Mouse (Mus musculus): ENCODE measurements around the gene Irgm1.

DNA sequence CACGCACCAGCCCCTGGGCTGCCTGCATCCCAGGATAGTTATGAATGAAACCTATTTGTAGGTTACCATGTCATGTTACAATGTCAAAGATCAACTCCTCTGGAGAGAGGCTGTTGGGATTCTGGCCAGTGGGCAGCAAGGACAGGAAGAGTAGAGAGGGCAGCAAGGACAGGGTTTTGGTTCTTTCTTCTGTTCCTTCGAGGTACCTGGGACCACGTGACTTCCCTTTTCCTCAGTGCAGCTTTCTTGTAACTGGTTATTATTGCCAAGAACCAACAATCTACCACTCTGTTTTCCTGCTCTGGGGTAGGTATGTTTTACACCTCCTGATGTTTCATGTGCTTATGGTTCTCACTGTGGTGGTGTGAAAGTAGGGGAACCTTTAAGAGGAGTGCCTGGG, 7.7 kb downstream of the Irgm1 start:
- no peak for TF ChIP-seq CTCF (IDR thresholded peaks at IDR 0.05; ENCODE audit: borderline replicate concordance, extremely low read depth, insufficient read depth, insufficient read length)
- no peak for TF ChIP-seq POLR2A (IDR thresholded peaks at IDR 0.05; ENCODE audit: borderline replicate concordance, extremely low read depth, insufficient read depth, insufficient read length, poor library complexity, severe bottlenecking)
